Mouse (Mus musculus) intestine, postnatal 0 days (tissue): Measurements from ENCODE around the gene Capzb. TPM values are rescaled to one million over a fixed set of nuclear protein-coding genes. Genes with fewer than 3 reads are reported as not detected.
A peak's percentile ranks its signal among the peaks of the same experiment; 100 is the strongest.

Experiments used
- ATAC-seq: fragments of 200-750 bp; cut with Nextera tagmentation; 2 replicates; pipeline ENCODE4 v1.8.0; 2017; ENCODE audit warnings: mild to moderate bottlenecking, moderate TSS enrichment, moderate library complexity
- H3K27ac ChIP-seq: fragments of 300-500 bp; sonication (generic); 2 replicates; pipeline ENCODE4 v1.5.1; 2014; ENCODE audit warnings: mild to moderate bottlenecking, low read depth, low read length, moderate library complexity
- H3K27me3 ChIP-seq: fragments of 300-500 bp; sonication (generic); replicated peaks from 2 replicates; pipeline ENCODE4 v1.6.1; 2014; ENCODE audit warnings: low read length, mixed read lengths; ENCODE audit not compliant: control insufficient read depth, insufficient read depth
- H3K36me3 ChIP-seq: fragments of 300-500 bp; sonication (generic); 2 replicates; pipeline ENCODE4 v1.6.1; 2014; ENCODE audit warnings: mild to moderate bottlenecking, moderate library complexity; ENCODE audit not compliant: control insufficient read depth, insufficient read depth
- H3K4me1 ChIP-seq: fragments of 300-500 bp; sonication (generic); replicated peaks from 2 replicates; pipeline ENCODE4 v1.6.1; 2014; ENCODE audit warnings: antibody characterized with exemption, low read length, mixed read lengths; ENCODE audit not compliant: control insufficient read depth, insufficient read depth
- H3K4me2 ChIP-seq: fragments of 300-500 bp; sonication (generic); replicated peaks from 2 replicates; pipeline ENCODE4 v1.6.1; 2014; ENCODE audit warnings: low read depth, mild to moderate bottlenecking, moderate library complexity
- H3K4me3 ChIP-seq: fragments of 300-500 bp; sonication (generic); 2 replicates; pipeline ENCODE4 v1.5.1; 2014; ENCODE audit warnings: low read depth, low read length
- H3K9ac ChIP-seq: fragments of 300-500 bp; sonication (generic); 2 replicates; pipeline ENCODE4 v1.6.1; 2014; ENCODE audit warnings: mild to moderate bottlenecking, low read depth, low read length
- H3K9me3 ChIP-seq: fragments of 300-500 bp; sonication (generic); 2 replicates; pipeline ENCODE4 v1.6.1; 2016; ENCODE audit warnings: mixed run types; ENCODE audit not compliant: control insufficient read depth
- CTCF ChIP-seq: sonication (generic); IDR thresholded peaks from 2 replicates; pipeline ENCODE4 v1.5.1; 2016; ENCODE audit warnings: low read depth, mild to moderate bottlenecking, control low read depth, antibody characterized with exemption, moderate library complexity
- WGBS: fragments of 180-500 bp; shearing (Covaris S2); extraction: QIAGEN DNeasy Blood & Tissue Kit; methylation state at CpG from one replicate; pipeline ENCODE4 v1.1.7; 2014; 5-methylcytosine and 5-hydroxymethylcytosine counted together
- polyA plus RNA-seq: library from polyadenylated mRNA; unstranded; fragments of >200 nt; fragmentation: Nextera tagmentation; extraction: Ambion mirVana; gene quantifications from 2 replicates; pipeline ENCODE4 v1.2.1, GENCODE M21; 2015

Gene Capzb
- polyA plus RNA-seq, 1 experiment from 2014 or later = 299 TPM

DNA sequence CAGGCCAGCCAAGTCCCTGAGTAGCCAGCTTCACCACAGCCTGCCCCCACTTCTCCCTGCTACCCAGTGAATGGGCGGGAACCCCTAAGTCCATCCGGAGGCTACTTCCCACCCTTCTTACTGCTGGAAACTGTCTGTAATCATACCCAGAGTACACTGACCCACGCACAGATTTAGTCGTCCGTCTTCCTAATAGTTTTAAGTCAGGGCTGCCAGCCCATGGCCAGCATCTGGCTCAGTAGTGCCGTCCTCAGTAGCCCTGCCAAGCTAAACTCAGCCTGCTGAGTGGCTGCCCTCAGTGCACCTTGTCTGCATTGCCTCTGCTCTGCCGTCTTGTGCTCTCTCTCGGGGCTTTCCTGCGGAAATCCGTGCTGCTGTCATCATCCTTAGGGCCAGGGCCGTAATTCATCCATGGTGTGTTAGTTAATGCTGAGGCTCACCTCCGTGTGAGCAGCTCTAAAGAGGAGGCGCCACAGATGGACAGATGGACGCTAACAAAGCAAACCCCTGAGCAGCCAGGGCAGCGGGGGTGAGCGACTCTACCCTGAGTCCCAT lies 89.2 kb downstream of the Capzb start:
- no peaks in the 10 kb centered on the region for H3K4me1 ChIP-seq
- H3K4me3 ChIP-seq = no peak overlapping the region
- WGBS = 87% methylated on average over 16 of the region's 16 CpGs
- no peak for ATAC-seq
- no peak overlapping the region for H3K4me2 ChIP-seq
- H3K27me3 ChIP-seq = no peaks in the 10 kb centered on the region
- H3K9me3 ChIP-seq = no peaks in the 10 kb centered on the region
- H3K9ac ChIP-seq = no peak overlapping the region
- H3K27ac ChIP-seq = no peak overlapping the region
- H3K36me3 ChIP-seq = peaks cover 68% of the 10 kb centered on the region
- TF ChIP-seq CTCF = no peak

- H3K27ac ChIP-seq = no peak overlapping the region
Measured at GRCm38 (mm10) chr4:139282955-139283417, 90.3 kb downstream of the Capzb start.

DNA sequence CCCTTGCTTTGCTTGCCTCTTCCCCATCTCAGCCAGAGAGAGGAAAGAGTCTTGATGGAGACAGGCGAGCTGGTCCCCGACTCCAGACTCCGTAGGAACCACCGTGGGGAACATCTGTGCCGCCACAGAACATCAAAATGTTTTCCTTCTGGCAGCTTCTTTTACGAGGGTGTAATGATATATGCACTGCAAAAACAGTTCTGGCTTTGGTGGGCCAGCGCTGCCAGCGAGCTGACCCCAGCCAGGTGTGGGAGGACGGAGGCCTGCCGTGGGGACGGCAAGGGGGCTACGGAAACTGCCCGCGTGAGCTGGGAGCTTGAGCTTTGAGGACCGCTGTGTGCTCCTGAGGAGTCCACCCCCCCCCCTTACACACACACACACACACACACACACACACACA lies 92.2 kb downstream of the Capzb start:
- H3K9ac ChIP-seq = no peak overlapping the region
- peaks cover 92% of the 10 kb centered on the region for H3K36me3 ChIP-seq
- no peak overlapping the region for H3K27ac ChIP-seq
- no peak for TF ChIP-seq CTCF
- no peak overlapping the region for H3K4me2 ChIP-seq
- H3K9me3 ChIP-seq = no peaks in the 10 kb centered on the region
- no peaks in the 10 kb centered on the region for H3K27me3 ChIP-seq
- ATAC-seq = no peak
- H3K4me3 ChIP-seq = no peak overlapping the region
- no peaks in the 10 kb centered on the region for H3K4me1 ChIP-seq
- WGBS = 83% methylated on average over 15 of the region's 15 CpGs

More at GRCm38 (mm10) chr4:139282955-139283417, 90.3 kb downstream of the Capzb start:
- H3K36me3 ChIP-seq = peaks cover 79% of the 10 kb centered on the region
- H3K4me2 ChIP-seq = no peak overlapping the region
- H3K4me1 ChIP-seq = no peaks in the 10 kb centered on the region
- H3K27me3 ChIP-seq = no peaks in the 10 kb centered on the region
- H3K9me3 ChIP-seq = no peaks in the 10 kb centered on the region
- no peak for TF ChIP-seq CTCF
- H3K4me3 ChIP-seq = no peak overlapping the region
- ATAC-seq = no peak
- 51% methylated on average over 6 of the region's 6 CpGs for WGBS
- H3K9ac ChIP-seq = no peak overlapping the region

- Histone ChIP-seq H3K9me3 (no peaks in the 10 kb centered on the region), H3K27ac (no peak overlapping the region), H3K9ac (no peak overlapping the region), H3K4me1 (no peaks in the 10 kb centered on the region), H3K36me3 (peaks cover 92% of the 10 kb centered on the region), H3K27me3 (no peaks in the 10 kb centered on the region), H3K4me3 (no peak overlapping the region), H3K4me2 (no peak overlapping the region)
- no peak for TF ChIP-seq CTCF
- no peak for ATAC-seq
- WGBS = 77% methylated on average over 5 of the region's 5 CpGs
Measured at GRCm38 (mm10) chr4:139286234-139286633, 93.5 kb downstream of the Capzb start.

GRCm38 (mm10) chr4:139287122-139287863 lies 94.6 kb downstream of the Capzb start:
- ATAC-seq = 0 out of 2 replicates have a peak, but pooled peaks have one; percentile 21
- H3K27ac ChIP-seq = no peak overlapping the region
- H3K36me3 ChIP-seq = peaks cover 90% of the 10 kb centered on the region

GRCm38 (mm10) chr4:139289017-139289416 lies 96.3 kb downstream of the Capzb start:
- Histone ChIP-seq H3K4me2 (no peak overlapping the region), H3K4me1 (no peaks in the 10 kb centered on the region), H3K9me3 (no peaks in the 10 kb centered on the region), H3K9ac (no peak overlapping the region), H3K27ac (no peak overlapping the region), H3K36me3 (peaks cover 80% of the 10 kb centered on the region), H3K4me3 (no peak overlapping the region), H3K27me3 (no peaks in the 10 kb centered on the region)
- 68% methylated on average over 10 of the region's 10 CpGs for WGBS
- TF ChIP-seq CTCF = peak; percentile 88
- ATAC-seq = peak; percentile 21; the same call in 1 of the 2 replicates

More at GRCm38 (mm10) chr4:139287122-139287863, 94.6 kb downstream of the Capzb start:
- Histone ChIP-seq H3K27me3 (no peaks in the 10 kb centered on the region), H3K9me3 (no peaks in the 10 kb centered on the region), H3K4me2 (no peak overlapping the region), H3K4me1 (no peaks in the 10 kb centered on the region), H3K9ac (no peak overlapping the region), H3K4me3 (no peak overlapping the region)
- 81% methylated on average over 18 of the region's 18 CpGs for WGBS
- TF ChIP-seq CTCF = peak; percentile 96
